Mouse (Mus musculus) bone marrow, adult 2 months (tissue): Measurements from ENCODE around the gene Bcl2l12. TPM values are rescaled to one million over a fixed set of nuclear protein-coding genes. Genes with fewer than 3 reads are reported as not detected.

Experiments used
- H3K27ac ChIP-seq: fragments of 200-500 bp; 2 replicates; pipeline ENCODE4 v1.5.1; 2012; ENCODE audit warnings: low read depth, mild to moderate bottlenecking, control low read depth, inconsistent platforms, low read length; ENCODE audit not compliant: control insufficient read depth, poor library complexity, insufficient read depth
- H3K4me1 ChIP-seq: fragments of 200-500 bp; 2 replicates; pipeline ENCODE4 v1.6.1; 2011; ENCODE audit warnings: low read length; ENCODE audit not compliant: control insufficient read depth, insufficient read depth
- H3K4me3 ChIP-seq: fragments of 200-500 bp; replicated peaks from 2 replicates; pipeline ENCODE3; 2011; ENCODE audit warnings: mild to moderate bottlenecking, low read depth, low read length, control low read depth; ENCODE audit not compliant: control insufficient read depth
- CTCF ChIP-seq: fragments of 200-500 bp; IDR thresholded peaks from 2 replicates; pipeline ENCODE4 v1.5.1; 2011; ENCODE audit warnings: low read length, control low read depth; ENCODE audit not compliant: control insufficient read depth, insufficient read depth
- POLR2A ChIP-seq: fragments of 200-500 bp; IDR thresholded peaks from 2 replicates; pipeline ENCODE4 v1.6.1; 2011; ENCODE audit warnings: low read depth, mild to moderate bottlenecking, control low read depth, low read length, borderline replicate concordance; ENCODE audit not compliant: control insufficient read depth
- WGBS: fragments of 180-500 bp; shearing (Covaris S2); methylation state at CpG from one replicate; pipeline ENCODE4 v1.1.7; 2018; 5-methylcytosine and 5-hydroxymethylcytosine counted together
- polyA plus RNA-seq: library from polyadenylated mRNA; stranded (reverse); fragments of >200 nt; gene quantifications from 2 replicates; pipeline ENCODE4 v1.2.4, GENCODE M21; 2011; ENCODE audit warnings: low replicate concordance; ENCODE audit not compliant: missing spikeins, insufficient read depth, insufficient read length

Gene Bcl2l12
- polyA plus RNA-seq, 1 experiment: 40.8 TPM

DNA sequence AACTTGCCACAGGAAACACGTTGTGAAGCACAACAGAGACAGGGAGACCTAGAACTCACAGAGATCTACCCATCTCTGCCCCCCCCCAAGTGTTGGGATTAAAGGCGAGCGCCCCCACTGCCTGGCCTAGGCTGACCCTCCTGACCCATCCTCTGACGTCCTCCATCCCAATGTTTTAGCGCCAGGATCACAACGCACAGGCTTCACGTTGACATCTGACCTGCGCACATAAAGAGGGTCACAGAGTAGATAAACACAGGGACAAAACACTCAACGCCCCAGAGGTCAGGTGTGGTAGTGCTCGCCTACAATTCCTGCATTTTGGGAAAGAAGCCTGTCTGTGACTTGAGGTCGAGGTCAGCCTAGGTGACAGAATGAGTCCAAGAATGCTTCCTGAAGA, 38.2 kb upstream of the Bcl2l12 start:
- no peak for TF ChIP-seq POLR2A
- no peak for TF ChIP-seq CTCF
- Histone ChIP-seq H3K27ac (no peak overlapping the region), H3K4me3 (no peak overlapping the region), H3K4me1 (no peaks in the 10 kb centered on the region)
- 93% methylated on average over 11 of the region's 11 CpGs for WGBS

DNA sequence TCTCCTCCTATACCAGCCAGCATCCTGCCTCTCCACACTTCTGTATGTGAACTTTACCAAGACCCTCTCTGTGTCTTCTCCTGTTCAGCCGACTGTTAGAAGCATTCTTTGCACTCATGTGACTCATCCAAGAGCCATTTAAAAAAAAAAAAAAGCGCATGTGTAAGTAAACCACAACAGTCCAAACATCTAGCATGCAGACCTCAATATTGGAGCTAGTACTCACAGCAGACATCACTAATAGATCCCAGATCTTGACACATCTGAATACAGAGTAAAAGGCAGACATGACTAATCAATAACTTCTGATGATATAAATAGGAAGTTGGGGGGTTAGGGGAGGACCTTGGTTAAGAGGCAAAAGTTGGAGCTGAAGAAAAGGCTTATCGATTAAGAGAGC, 37.1 kb upstream of the Bcl2l12 start:
- Histone ChIP-seq H3K27ac (no peak overlapping the region), H3K4me1 (no peaks in the 10 kb centered on the region), H3K4me3 (no peak overlapping the region)
- 72% methylated on average over 3 of the region's 3 CpGs for WGBS
- TF ChIP-seq POLR2A (no peak), CTCF (no peak)

DNA sequence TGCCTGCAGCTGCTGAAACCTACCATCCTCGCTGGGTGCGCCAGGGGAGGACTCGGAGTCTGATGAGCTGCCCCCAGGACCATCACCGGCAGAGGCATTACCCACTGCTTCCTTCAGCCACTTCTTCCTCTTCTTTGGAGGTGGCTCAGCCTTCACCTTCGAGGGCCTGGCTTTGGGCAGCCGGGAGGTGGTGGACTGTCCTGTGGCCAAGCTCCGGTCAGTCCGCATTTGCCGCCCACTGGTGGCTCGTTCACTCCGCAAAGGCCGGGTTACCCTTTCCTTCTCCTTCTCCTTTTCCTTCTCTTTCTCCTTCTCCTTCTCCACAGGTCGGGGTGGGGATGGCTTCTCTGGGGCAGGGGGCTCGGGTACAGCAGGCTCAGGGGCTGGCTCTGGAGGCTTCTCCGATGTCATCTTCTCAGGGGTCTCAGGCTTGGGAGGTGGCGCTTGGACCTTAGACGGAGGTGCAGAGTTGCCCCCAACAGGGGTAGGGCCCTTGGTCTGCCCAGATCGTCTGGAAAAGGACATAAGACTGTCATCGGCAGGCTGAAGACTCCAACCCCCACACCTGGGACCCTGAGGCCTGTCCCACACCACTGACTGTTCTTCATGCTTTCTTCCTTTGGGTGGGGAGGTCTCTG, 35.3 kb upstream of the Bcl2l12 start:
- 89% methylated on average over 19 of the region's 19 CpGs for WGBS
- H3K4me1 ChIP-seq: no peaks in the 10 kb centered on the region
- H3K4me3 ChIP-seq: no peak overlapping the region
- no peak for TF ChIP-seq CTCF
- no peak overlapping the region for H3K27ac ChIP-seq

DNA sequence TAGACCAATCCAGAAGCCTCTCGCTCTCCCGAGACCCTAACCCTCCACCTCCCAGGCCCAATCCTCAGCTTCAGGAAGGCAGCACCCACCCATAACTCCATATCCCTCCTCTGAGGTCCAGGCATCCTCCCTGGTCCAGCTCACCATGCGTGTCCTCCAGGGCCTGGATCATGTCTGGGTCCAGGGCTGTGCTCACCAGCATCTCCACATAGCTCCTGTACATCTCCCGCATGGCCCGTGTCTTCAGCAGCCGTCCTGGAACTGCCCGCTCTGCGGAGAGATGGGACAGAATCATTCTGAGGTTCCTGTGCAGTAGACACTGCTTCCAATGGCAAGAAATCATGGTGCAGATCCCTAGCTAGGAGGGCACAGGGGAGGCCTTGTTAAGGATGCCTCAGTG, 32.3 kb upstream of the Bcl2l12 start:
- Histone ChIP-seq H3K4me1 (no peaks in the 10 kb centered on the region), H3K27ac (no peak overlapping the region), H3K4me3 (no peak overlapping the region)
- WGBS: 95% methylated on average over 8 of the region's 8 CpGs
- TF ChIP-seq CTCF (no peak), POLR2A (no peak)

DNA sequence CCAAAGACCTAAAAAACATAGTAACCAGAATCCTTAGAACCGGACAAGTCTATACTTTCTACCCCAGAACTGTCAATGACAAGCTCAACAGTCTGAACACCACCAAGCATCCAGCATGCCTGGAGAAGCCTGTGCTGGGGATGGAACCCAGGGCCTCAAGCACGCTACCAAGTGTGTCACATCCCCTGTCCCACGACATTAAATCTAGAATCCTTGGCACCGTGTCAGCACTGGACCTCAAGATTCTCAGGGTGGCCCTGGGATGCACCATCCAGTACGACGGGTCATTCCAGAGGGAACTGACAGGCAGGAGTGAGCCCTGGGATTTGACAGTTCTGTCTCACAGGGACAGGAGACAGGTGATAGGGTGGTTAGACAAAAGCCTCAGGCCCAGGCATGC, 31.5 kb upstream of the Bcl2l12 start:
- H3K4me3 ChIP-seq: no peak overlapping the region
- H3K4me1 ChIP-seq: no peaks in the 10 kb centered on the region
- 85% methylated on average over 6 of the region's 6 CpGs for WGBS
- no peak overlapping the region for H3K27ac ChIP-seq
- TF ChIP-seq POLR2A (no peak), CTCF (no peak)

DNA sequence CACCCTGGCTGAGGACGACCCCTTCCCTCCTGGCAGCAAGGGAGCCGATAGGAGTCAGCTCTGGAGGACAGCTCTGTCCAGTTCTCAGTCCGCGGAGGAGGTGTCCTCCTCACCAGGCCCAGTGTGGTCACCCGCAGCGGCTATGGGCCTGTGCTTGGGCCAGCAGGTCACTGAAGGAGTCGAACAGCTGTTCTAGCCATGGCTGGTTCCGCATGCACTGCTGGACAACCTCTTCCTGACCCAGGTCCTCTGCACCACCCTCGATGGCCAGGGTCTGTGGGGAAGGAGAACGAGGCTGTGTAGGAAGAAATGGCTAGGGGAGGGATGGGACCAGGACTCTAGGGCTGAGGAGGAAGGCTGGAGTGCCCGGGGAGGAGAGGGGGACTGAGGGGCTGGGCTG, 29.8 kb upstream of the Bcl2l12 start:
- no peak overlapping the region for H3K27ac ChIP-seq
- TF ChIP-seq CTCF (no peak), POLR2A (no peak)
- no peaks in the 10 kb centered on the region for H3K4me1 ChIP-seq
- H3K4me3 ChIP-seq: no peak overlapping the region
- 84% methylated on average over 11 of the region's 11 CpGs for WGBS

DNA sequence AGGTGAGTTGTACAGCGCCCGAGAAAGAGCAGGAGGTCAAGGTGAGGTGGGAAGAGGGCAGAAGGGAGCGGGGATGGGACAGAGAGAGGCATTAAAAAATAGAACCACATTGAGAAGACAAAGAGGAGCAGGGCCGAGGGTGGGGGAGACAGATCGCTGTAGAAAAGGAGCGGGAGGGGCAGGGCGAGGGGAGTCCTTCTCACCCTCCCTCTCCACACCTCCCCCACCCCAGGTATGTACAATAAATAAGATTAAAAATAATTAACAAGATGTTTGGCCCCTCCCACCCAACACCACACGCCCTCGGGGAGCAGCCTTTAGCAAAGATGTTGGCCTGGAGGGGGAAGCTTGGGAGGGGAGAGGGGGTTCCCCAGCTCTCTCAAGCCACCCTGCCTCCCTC, 29.2 kb upstream of the Bcl2l12 start:
- TF ChIP-seq POLR2A (no peak), CTCF (no peak)
- no peak overlapping the region for H3K4me3 ChIP-seq
- no peak overlapping the region for H3K27ac ChIP-seq
- WGBS: 88% methylated on average over 9 of the region's 9 CpGs
- no peaks in the 10 kb centered on the region for H3K4me1 ChIP-seq

DNA sequence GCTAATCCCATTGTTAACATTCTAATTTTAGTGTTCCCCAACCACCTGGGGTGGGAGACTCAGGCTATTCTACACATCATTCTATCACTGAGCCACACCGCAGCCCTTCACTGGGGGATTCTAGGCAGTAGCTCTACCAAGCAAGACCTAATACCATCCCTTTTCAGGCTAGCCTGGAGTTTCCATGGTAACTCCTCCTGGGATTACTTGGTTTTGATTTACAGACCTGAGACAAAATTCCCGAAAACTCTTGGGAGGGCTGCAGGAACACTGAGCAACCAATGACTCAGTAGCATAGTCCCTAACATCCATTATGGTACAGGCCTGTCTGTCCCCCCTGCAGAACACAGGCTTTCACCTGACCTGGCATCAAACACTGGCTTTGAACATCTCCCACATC, 27.7 kb upstream of the Bcl2l12 start:
- TF ChIP-seq POLR2A (no peak), CTCF (no peak)
- Histone ChIP-seq H3K4me1 (no peaks in the 10 kb centered on the region), H3K27ac (no peak overlapping the region; the same call in 1 of the 2 replicates), H3K4me3 (no peak overlapping the region)
- 86% methylated on average over 2 of the region's 2 CpGs for WGBS

DNA sequence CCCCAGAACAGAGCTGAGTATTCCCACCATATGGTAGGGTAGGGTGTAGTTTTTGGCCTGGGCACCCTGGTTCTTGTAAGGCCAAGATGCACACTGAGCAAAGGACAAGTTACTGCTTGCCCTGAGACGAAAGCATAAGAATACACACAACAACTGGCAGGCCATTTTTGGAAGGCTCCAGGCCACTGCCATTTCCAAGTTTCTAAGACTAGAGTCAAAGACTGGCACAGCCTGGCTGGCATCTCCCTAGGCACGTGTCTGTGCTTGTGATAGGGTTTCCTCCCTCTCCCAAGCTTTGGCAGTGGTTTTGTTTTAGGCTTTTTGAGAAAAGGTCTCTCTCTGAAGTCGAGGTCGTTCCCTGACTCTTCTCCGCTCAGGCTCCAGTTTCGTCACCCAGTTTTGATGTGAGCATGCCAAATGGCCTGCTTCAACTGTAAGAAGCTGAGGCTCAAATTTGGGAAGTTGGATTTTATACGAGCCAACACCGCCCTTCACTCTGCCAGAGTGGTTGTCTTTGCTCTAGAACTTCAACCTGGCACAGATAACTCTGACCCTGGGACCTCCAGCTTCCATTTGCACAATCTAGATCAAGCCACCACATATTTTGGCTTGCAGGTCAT, 27.2 kb upstream of the Bcl2l12 start:
- TF ChIP-seq POLR2A (no peak), CTCF (no peak)
- 45% methylated on average over 8 of the region's 8 CpGs for WGBS
- Histone ChIP-seq H3K4me3 (no peak overlapping the region), H3K27ac (no peak overlapping the region), H3K4me1 (no peaks in the 10 kb centered on the region)
